Mouse (Mus musculus) cerebellum, postnatal 25 days (tissue): ENCODE measurements at regions not wholly inside any gene's neighbourhood (a gene's known extent, or its start where the extent isn't known, plus 50 kb on each side); places are given as distances from the start of the nearest gene placed in this dataset.

Experiments used
- DNase-seq, 2 experiments: peaks; one replicate each; pipeline ENCODE4 v3.0.0; 2021; ENCODE audit warnings: mixed read lengths in 2 of 2

- DNase-seq: no peak
Observed at GRCm38 (mm10) chr13:101884752-101885151, 116.7 kb upstream of the Pik3r1 start.

DNA sequence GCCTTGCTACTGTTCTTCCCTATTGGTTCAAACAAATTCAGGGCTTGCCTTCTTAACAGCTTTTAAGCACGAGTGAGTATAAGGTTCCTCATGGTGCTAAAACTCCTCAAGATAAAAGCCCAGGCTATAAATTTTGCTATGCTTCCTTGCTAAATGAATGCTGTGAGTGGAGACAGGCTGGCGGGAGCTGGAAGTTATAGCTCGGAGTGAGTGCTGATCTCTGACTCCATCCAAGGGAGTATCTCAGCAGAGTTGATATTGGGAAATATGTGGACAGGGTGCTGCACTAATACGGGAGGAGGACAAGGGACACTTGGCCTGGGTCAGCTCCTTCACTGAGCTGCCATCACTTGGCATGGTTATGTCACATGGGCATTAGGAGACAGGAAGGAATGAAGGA, 123.5 kb upstream of the Pik3r1 start:
- DNase-seq: no peak

DNA sequence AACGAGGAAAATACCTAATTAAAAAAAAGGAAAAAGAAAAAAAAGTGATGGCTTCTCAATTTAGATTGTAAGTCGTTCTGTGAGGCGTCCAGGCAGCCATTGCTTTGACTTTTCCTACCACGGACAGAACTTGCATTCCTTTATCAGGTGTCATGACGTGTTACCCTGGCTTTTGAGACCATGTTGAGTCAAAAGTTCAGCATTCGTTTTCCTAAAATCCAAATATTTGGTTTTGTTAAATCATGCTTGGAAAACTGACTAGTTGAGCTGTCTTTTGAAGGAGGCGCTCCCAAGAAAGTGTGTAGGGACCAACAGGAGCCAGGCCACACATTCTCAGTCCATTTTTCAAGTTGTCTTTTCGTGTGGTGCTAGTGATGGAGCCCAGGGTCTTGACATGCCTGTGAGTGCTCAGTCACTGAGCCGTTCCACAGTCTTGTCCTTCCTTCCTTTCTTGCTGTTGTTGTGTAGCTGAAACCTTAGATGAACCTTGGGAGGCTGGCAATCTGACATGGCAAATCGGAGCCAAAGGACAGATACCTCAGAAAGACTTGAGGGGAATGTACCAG, 125.1 kb upstream of the Pik3r1 start:
- no peak for DNase-seq

- no peak for DNase-seq
Observed at GRCm38 (mm10) chr13:101895161-101895560, 127.1 kb upstream of the Pik3r1 start.

DNA sequence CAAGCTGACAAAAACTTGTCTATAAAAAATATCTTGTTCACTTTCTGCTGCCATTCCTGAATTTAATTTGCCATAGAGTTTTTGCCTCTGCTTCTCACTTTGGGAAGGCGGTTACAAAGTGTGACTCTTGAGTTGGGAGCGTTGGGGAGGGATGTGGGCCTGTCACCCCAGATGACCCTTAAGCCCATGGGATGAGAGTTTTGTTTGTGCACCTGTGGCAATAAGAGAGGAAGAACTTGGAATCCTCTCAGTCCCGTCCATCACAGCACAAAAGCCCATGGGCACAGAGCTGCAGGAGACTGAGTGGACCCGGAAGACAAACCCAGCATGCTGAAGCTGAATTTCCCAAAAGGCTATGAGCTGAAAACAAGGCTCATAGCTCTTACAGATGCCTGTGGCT, 127.7 kb upstream of the Pik3r1 start:
- DNase-seq: no peak

GRCm38 (mm10) chr13:101896946-101897345, 128.9 kb upstream of the Pik3r1 start:
- no peak for DNase-seq

DNA sequence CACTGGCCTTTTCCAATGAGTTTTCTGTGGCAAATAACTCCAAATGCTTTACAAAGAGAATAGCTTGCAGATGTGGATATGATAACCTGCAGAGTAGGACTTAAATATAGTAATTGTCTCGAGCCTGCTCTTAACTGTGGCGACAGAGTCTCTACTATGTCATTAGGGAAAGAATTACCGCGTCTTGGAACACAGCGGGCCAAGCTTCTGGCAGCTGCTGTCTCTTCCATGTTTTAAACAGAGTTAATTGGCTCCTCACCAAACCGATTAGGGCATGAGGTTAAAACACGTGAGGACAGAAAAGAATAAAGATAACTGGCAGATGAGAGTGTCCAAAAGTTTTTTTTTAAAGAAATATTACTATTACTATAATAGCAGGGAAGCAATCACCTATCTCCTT, 134.2 kb upstream of the Pik3r1 start:
- DNase-seq: no peak

GRCm38 (mm10) chr13:101905909-101906676, 138.1 kb upstream of the Pik3r1 start:
- DNase-seq: no peak

DNA sequence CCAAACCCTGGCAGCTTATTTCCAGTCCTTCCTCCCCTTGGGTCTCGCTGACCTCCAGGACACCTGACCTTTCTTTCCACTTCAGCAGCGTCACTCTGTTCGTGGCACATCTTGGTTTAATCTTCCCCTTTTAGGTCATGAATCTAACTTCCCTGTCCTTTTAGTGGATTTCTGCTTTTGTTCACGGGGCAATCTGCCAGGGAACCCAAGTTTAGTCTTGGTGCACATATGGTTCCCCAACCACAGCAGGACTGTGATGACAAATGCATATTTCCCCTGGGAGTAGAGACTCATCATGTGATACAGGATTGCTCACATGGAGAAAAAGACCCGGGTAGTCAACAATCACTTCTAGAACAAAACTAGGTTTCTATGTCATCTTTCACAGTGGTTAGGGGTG, 141.0 kb upstream of the Pik3r1 start:
- DNase-seq: no peak

- DNase-seq: peak in 1 of 2 experiments; percentile 21
Observed at GRCm38 (mm10) chr13:101910687-101911086, 142.7 kb upstream of the Pik3r1 start.

DNA sequence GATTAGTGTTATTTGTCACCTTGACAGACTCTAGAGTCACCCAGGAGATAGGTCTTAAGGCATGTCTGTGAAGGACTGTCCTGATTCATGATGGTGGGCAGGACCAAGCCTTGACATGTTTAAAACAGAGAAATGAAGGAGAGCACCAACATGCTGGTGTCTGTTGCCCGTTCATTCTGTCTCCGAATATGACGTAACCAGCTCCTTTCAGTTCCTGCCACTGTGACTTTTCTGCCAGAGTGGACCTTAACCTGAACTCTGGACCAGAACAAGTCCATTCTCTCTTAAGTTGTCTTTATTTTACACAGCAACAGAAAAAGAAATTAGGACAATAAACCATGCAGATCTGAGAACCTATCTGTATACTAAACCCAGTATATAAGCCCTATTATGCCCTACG, 146.1 kb upstream of the Pik3r1 start:
- no peak for DNase-seq

DNA sequence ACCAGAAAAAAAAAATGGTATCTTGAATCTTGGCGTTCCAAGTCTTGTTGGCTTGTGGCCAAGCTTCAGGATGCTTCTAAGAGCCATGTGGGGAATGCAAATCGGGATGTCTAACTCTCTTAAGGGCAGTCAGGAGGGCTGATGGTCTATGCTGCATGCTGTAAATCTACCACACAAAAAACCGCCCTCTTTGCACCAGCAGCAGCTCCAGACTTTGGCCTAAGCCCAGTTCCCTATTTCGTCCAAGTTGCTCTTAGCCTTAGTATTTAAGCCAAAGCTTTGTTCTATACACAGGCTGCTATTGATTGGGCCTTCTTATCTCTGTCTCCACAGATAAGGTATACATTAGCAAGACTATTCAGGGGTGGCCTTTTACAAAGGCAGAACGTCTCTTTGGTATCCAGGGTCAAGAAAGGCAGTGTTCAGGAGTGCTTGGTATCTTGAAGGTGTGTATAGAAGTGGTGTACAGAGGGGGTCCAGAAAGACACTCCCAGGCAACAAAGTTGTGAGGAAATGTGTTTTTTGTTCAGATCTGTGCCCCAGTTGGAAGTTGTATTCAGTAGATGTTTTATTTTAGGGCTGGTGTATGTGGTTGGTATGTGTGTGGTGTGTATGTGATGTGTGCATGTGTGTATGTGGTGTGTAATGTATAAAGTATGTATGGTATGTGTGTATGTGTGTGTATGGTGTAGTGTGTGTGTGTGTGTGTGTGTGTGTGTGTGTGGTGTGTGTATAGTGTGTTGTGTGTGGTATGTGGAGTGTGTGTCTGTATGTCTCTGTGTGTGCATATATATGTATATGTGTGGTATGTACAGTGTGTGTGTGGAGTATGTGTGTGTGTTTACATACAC, 146.9 kb upstream of the Pik3r1 start:
- DNase-seq: peak in 1 of 2 experiments; percentile 3

GRCm38 (mm10) chr13:101915542-101915941, 147.5 kb upstream of the Pik3r1 start:
- DNase-seq: no peak

DNA sequence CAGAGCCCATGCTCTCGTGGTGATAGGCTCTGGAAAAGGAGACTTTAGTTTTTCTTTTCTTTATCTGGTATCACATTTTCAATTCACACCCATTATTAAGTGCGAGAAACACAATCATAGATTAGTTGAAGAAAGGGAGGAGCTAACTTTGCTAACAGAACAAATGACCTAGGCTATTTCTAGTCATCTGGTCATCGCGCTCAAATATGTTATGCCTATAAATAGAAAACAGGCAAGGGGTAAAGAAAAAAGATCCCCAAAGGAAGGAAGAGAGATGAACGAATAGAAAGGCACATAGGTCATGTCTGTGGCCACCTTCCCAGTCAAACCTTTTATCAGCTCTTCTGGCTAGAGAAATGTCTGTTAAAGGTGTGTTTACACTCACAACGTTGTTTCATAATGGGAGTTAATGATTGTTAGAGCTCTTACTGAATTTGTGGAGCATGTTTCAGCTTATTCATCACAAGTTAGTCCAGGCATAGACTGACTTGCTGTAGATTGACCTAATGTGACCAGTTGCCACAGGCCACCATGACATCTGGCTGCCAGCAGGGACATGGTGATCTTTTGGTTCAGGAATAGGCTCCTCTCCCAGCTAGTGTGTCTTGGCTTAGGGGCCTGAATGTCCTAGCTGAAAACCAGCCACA, 148.1 kb upstream of the Pik3r1 start:
- no peak for DNase-seq

DNA sequence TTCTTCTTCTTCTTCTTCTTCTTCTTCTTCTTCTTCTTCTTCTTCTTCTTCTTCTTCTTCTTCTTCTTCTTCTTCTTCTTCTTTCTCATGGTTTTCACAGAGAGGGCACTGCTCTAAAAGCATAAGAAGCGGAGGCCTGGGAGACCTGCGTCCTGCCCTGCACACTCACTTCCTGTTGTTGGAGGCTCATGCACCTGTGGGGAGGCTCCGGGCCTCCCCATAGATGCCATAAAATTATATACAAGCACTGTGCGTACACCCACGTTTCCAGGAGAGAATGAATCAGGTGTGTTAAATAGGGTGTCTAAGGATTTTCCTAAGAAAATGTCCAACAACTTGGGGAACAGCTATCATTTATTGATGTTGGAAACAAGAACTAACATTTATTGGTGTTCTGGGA, 148.9 kb upstream of the Pik3r1 start:
- no peak for DNase-seq

GRCm38 (mm10) chr13:101918185-101918584, 150.2 kb upstream of the Pik3r1 start:
- DNase-seq: no peak

- DNase-seq: no peak
Observed at GRCm38 (mm10) chr13:101919266-101919665, 151.2 kb upstream of the Pik3r1 start.

- no peak for DNase-seq
Observed at GRCm38 (mm10) chr13:101920384-101920783, 152.4 kb upstream of the Pik3r1 start.

GRCm38 (mm10) chr13:101924637-101925036, 156.6 kb upstream of the Pik3r1 start:
- no peak for DNase-seq

GRCm38 (mm10) chr13:101931264-101931663, 163.2 kb upstream of the Pik3r1 start:
- DNase-seq: no peak

DNA sequence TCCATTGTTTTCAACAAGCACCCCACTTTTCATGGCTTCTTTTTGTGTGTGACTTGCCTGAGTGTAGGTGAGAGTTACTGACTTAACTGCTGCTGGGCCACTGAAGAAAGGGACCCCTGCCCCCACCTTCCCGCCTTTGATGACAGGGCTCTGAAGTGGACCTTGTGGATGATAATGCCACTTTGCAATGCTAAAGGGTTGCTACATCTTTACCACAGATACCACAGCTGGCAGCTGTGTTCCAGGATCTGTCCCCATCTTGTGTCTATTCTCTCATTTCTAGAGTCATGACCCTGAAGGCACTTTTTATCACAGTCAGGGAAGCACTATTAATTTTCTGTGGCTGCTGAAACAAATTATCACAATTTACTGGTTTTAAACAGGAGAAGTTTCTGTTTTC, 163.9 kb upstream of the Pik3r1 start:
- no peak for DNase-seq

- no peak for DNase-seq
Observed at GRCm38 (mm10) chr13:101935843-101936242, 167.8 kb upstream of the Pik3r1 start.

DNA sequence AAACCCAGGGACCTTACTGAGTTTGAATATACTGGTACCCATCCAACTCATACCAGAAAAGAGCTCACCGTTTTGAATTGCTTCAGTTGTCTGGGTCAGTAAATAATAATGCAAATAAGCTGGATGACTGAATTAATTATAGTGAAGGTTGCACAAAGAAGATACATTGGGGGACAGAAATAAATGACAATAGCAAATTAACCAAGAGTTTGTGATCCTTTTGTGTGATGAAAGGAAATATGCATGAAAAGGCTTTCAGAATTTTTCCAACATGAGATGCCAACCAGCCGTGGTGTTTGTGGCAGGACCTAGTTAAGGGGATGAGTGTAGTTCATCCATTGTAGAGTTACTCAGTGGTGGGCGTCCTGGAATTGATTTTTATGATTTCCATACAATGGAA, 186.5 kb upstream of the Pik3r1 start:
- no peak for DNase-seq
